ENCODE assay signal across 9 mouse cellular contexts in genomic region chr12:105557250-105557925, GRCm38 (mm10). TPM values are rescaled to one million over a fixed set of nuclear protein-coding genes. Genes with fewer than 3 reads are reported as not detected.
A peak's percentile ranks its signal among the peaks of the same experiment; 100 is the strongest.
DNase-seq lines count a peak whose midpoint lies in the region; ATAC-seq and TF ChIP-seq lines count a peak whose summit lies in the region.
"Had no signal": no experiment of that assay in that cellular context is flagged by ENCODE, and none has a peak within 500 bp of the region (broad histone marks: within the 10 kb centered on the region; RNA-seq: fewer than 3 reads in every experiment).

No protein-coding gene starts in this region.

- no peaks in the 10 kb centered on the region for H3K9me3 ChIP-seq in kidney, embryonic 15.5 days (replicated peaks)

- DNase-seq in kidney, adult 18-20 months: peak; percentile 41
- DNase-seq in gastrocnemius, adult 2 months: peak; percentile 75
- peak; percentile 72 for DNase-seq in heart, postnatal 4 days
- peak; percentile 64 to 82 for DNase-seq in lung, postnatal 4 days
- DNase-seq in thymus, postnatal 25 days: no peak
- no peak for DNase-seq in right cerebral cortex, postnatal 14 days
- DNase-seq in left cerebral cortex, adult 18-20 months (ENCODE audit: low spot score in 2 of 2): no peak

- ATAC-seq in kidney, embryonic 15.5 days (replicated peaks; ENCODE audit: low FRiP score): no peak

- peaks cover 20% of the 10 kb centered on the region for H3K27me3 ChIP-seq in kidney, embryonic 15.5 days

- peaks cover 44% of the 10 kb centered on the region for H3K4me1 ChIP-seq in kidney, embryonic 15.5 days

- intact Hi-C loops in gastrocnemius, adult 2 months (cut with DNase I): no loop called here

- no peak overlapping the region for H3K27ac ChIP-seq in kidney, embryonic 15.5 days
- H3K27ac ChIP-seq in gastrocnemius, adult 2 months: peak overlapping the region; percentile 77
- H3K27ac ChIP-seq: left cerebral cortex, adult 2 months had no signal

- WGBS in kidney, embryonic 15.5 days: 64% methylated on average over 7 of the region's 7 CpGs

- no peak overlapping the region for H3K4me3 ChIP-seq in kidney, embryonic 15.5 days (replicated peaks)
- H3K4me3 ChIP-seq in gastrocnemius, adult 2 months: no peak overlapping the region
- H3K4me3 ChIP-seq: left cerebral cortex, adult 2 months had no signal

- H3K9ac ChIP-seq in kidney, embryonic 15.5 days: no peak overlapping the region

- no peak for TF ChIP-seq CTCF in gastrocnemius, adult 2 months (IDR thresholded peaks at IDR 0.05)

- H3K36me3 ChIP-seq in kidney, embryonic 15.5 days: no peaks in the 10 kb centered on the region

- H3K4me2 ChIP-seq in kidney, embryonic 15.5 days: no peak overlapping the region

RNA-seq across cellular contexts. Expression of gene Bdkrb2, which starts 5.6 kb away (rescaled TPM):
- polyA plus RNA-seq in kidney, embryonic 15.5 days (2015; fragmentation: Nextera tagmentation; extraction: Ambion mirVana): 1.1 and 1.6 TPM in 2 replicates
- under 1 TPM; 0.39 to 0.82 TPM for total RNA-seq in gastrocnemius, adult 2 months (2021)
- total RNA-seq in heart, postnatal 4 days (2021): 1 to 10 TPM; 2.1 to 2.5 TPM
- under 1 TPM; 0.58 to 0.96 TPM for total RNA-seq in left cerebral cortex, adult 18-20 months (2021)

RNA-seq across cellular contexts. Expression of gene Bdkrb1, which starts 45.5 kb away (rescaled TPM):
- 0.12 TPM in 1 of 2 replicates, not detected in the other for polyA plus RNA-seq in kidney, embryonic 15.5 days (2015; fragmentation: Nextera tagmentation; extraction: Ambion mirVana)
- total RNA-seq in gastrocnemius, adult 2 months (2021): under 1 TPM in 1 of 2 experiments, not detected in 1; 0.28 TPM
- total RNA-seq in heart, postnatal 4 days (2021): not detected
- not detected for total RNA-seq in left cerebral cortex, adult 18-20 months (2021)
- total RNA-seq: left cerebral cortex, adult 2 months had no signal

Comparison
In these comparisons a context has a peak if more than half of its experiments do, and no peak if none do; other contexts are left out.
1. DNase-seq: peak in kidney, adult 18-20 months (single experiment), gastrocnemius, adult 2 months (single experiment), heart, postnatal 4 days (single experiment) and lung, postnatal 4 days (2 of 2); none in thymus, postnatal 25 days (single experiment), right cerebral cortex, postnatal 14 days (single experiment) and left cerebral cortex, adult 18-20 months (0 of 2).